Mouse (Mus musculus) liver, postnatal 0 days (tissue): ENCODE results near the gene BC030867.

Experiments
- CTCF ChIP-seq: sonication (generic); IDR thresholded peaks from 2 replicates; pipeline ENCODE4 v1.5.1; 2016; ENCODE audit warnings: antibody characterized with exemption, low read depth
- EP300 ChIP-seq: IDR thresholded peaks from 2 replicates; pipeline ENCODE4 v1.6.1; 2016; ENCODE audit warnings: antibody characterized with exemption, low read depth, mild to moderate bottlenecking

- TF ChIP-seq CTCF (no peak), EP300 (no peak)
Measured at GRCm38 (mm10) chr11:102224686-102225085, 24.0 kb upstream of the BC030867 start.
